Mouse (Mus musculus) CH12.LX (cell line): Measurements from ENCODE around the gene Stxbp5l. TPM values are rescaled to one million over a fixed set of nuclear protein-coding genes. Genes with fewer than 3 reads are reported as not detected.

Source experiments
- DNase-seq: peaks from one replicate; pipeline ENCODE4 v3.0.0-alpha.2; 2013; ENCODE audit errors: extremely low read depth
- H3K27ac ChIP-seq: 2 replicates; pipeline ENCODE4 v1.5.1; 2012; ENCODE audit warnings: low read depth, mild to moderate bottlenecking, control low read depth, moderate library complexity; ENCODE audit not compliant: insufficient read depth
- H3K27me3 ChIP-seq: replicated peaks from 2 replicates; pipeline ENCODE3; 2012; ENCODE audit warnings: inconsistent platforms
- H3K36me3 ChIP-seq, 2 experiments: replicated peaks in 1 of 2; 2 replicates each; pipeline versions ENCODE3 to v1.6.1; 2012; ENCODE audit warnings: inconsistent platforms in 1 of 2, low read length in 1 of 2, mild to moderate bottlenecking in 1 of 2, mixed read lengths in 1 of 2, moderate library complexity in 1 of 2; ENCODE audit not compliant: control insufficient read depth in 1 of 2, insufficient read depth in 1 of 2
- H3K4me1 ChIP-seq, 2 experiments: 2 replicates each; pipeline ENCODE4 v1.6.1; 2012; ENCODE audit warnings: inconsistent platforms in 1 of 2, moderate library complexity in 1 of 2; ENCODE audit not compliant: insufficient read depth in 2 of 2, control insufficient read depth in 1 of 2
- H3K4me2 ChIP-seq: 2 replicates; pipeline ENCODE4 v1.6.1; 2012; ENCODE audit warnings: low read depth, mild to moderate bottlenecking, control low read depth; ENCODE audit not compliant: poor library complexity, insufficient read depth, severe bottlenecking
- H3K4me3 ChIP-seq, 3 experiments: fragments of 150-350 bp in 1 of 3; sonication (generic) in 1 of 3; replicated peaks in 1 of 3; 2 replicates each; pipeline versions ENCODE3 to v1.5.1; 2011 to 2012; ENCODE audit warnings: low read depth in 2 of 3, low read length in 2 of 3, mild to moderate bottlenecking in 2 of 3, moderate library complexity in 2 of 3, control low read depth in 1 of 3, improper control_type of control experiment in 1 of 3, inconsistent platforms in 1 of 3, mixed read lengths in 1 of 3; ENCODE audit not compliant: poor library complexity in 1 of 3
- H3K79me2 ChIP-seq: replicated peaks from 2 replicates; pipeline ENCODE4 v1.6.1; 2012; ENCODE audit warnings: mild to moderate bottlenecking, moderate library complexity; ENCODE audit not compliant: control insufficient read depth, poor library complexity, insufficient read depth, severe bottlenecking; ENCODE audit errors: extremely low read depth
- H3K9ac ChIP-seq: 2 replicates; pipeline ENCODE4 v1.6.1; 2012; ENCODE audit warnings: low read depth, mild to moderate bottlenecking, control low read depth, moderate library complexity; ENCODE audit not compliant: insufficient read depth
- H3K9me3 ChIP-seq: replicated peaks from 2 replicates; pipeline ENCODE3; 2012; ENCODE audit warnings: low read length, inconsistent platforms, mixed read lengths
- BHLHE40 ChIP-seq: IDR thresholded peaks from 2 replicates; pipeline ENCODE4 v1.6.1; 2011; ENCODE audit warnings: mild to moderate bottlenecking, low read depth, low read length, improper control_type of control experiment
- E2F4 ChIP-seq: IDR thresholded peaks from 2 replicates; pipeline ENCODE4 v1.6.1; 2011; ENCODE audit warnings: low read depth, low read length, improper control_type of control experiment; ENCODE audit not compliant: insufficient replicate concordance
- EP300 ChIP-seq: IDR thresholded peaks from 2 replicates; pipeline ENCODE4 v1.6.1; 2011; ENCODE audit warnings: low read length, improper control_type of control experiment
- GABPA ChIP-seq: IDR thresholded peaks from 2 replicates; pipeline ENCODE4 v1.6.1; 2012; ENCODE audit warnings: low read depth, low read length, improper control_type of control experiment, inconsistent platforms; ENCODE audit not compliant: insufficient replicate concordance
- JUND ChIP-seq: conservative IDR thresholded peaks from 2 replicates; pipeline ENCODE4 v1.6.1; 2011; ENCODE audit warnings: low read depth, low read length, improper control_type of control experiment
- MAFK ChIP-seq: IDR thresholded peaks from 2 replicates; pipeline ENCODE4 v1.6.1; 2011; ENCODE audit warnings: low read length, improper control_type of control experiment; ENCODE audit not compliant: insufficient replicate concordance
- MEF2A ChIP-seq: IDR thresholded peaks from 2 replicates; pipeline ENCODE4 v1.6.1; 2014; ENCODE audit warnings: low read depth, mild to moderate bottlenecking, inconsistent platforms, low read length, improper control_type of control experiment, borderline replicate concordance
- NELFE ChIP-seq: IDR thresholded peaks from 2 replicates; pipeline ENCODE4 v1.6.1; 2011; ENCODE audit warnings: low read depth, low read length, improper control_type of control experiment
- PAX5 ChIP-seq: IDR thresholded peaks from 2 replicates; pipeline ENCODE4 v1.6.1; 2012; ENCODE audit warnings: low read length, inconsistent platforms, mixed read lengths
- POLR2A ChIP-seq: IDR thresholded peaks from 2 replicates; pipeline ENCODE4 v1.6.1; 2011; ENCODE audit warnings: low read depth, mild to moderate bottlenecking, improper control_type of control experiment, low read length
- RAD21 ChIP-seq: IDR thresholded peaks from 2 replicates; pipeline ENCODE4 v1.6.1; 2011; ENCODE audit warnings: low read depth, mild to moderate bottlenecking, low read length, improper control_type of control experiment, moderate library complexity
- RCOR1 ChIP-seq: conservative IDR thresholded peaks from 2 replicates; pipeline ENCODE4 v1.6.1; 2012; ENCODE audit warnings: low read depth, mild to moderate bottlenecking, inconsistent platforms, low read length, improper control_type of control experiment
- TBP ChIP-seq: conservative IDR thresholded peaks from 2 replicates; pipeline ENCODE4 v1.6.1; 2011; ENCODE audit warnings: low read depth, low read length, improper control_type of control experiment
- UBTF ChIP-seq: IDR thresholded peaks from 2 replicates; pipeline ENCODE4 v1.6.1; 2012; ENCODE audit warnings: low read depth, mild to moderate bottlenecking, inconsistent platforms, low read length, improper control_type of control experiment, moderate library complexity
- USF1 ChIP-seq: IDR thresholded peaks from 2 replicates; pipeline ENCODE4 v1.6.1; 2014; ENCODE audit warnings: low read depth, mild to moderate bottlenecking, inconsistent platforms, low read length, improper control_type of control experiment
- ZC3H11A ChIP-seq: IDR thresholded peaks from 2 replicates; pipeline ENCODE4 v1.6.1; 2012; ENCODE audit warnings: low read depth, mild to moderate bottlenecking, inconsistent platforms, low read length, improper control_type of control experiment
- ZKSCAN1 ChIP-seq: IDR thresholded peaks from 2 replicates; pipeline ENCODE4 v1.6.1; 2012; ENCODE audit warnings: low read depth, inconsistent platforms, low read length, improper control_type of control experiment, borderline replicate concordance
- ZMIZ1 ChIP-seq: IDR thresholded peaks from 2 replicates; pipeline ENCODE4 v1.6.1; 2012; ENCODE audit warnings: low read depth, mild to moderate bottlenecking, inconsistent platforms, low read length, improper control_type of control experiment
- dilution Hi-C: fragments of 300-500 bp; cut with MboI; formaldehyde crosslinking; loops from 2 replicates; pipeline ENCODE4 v1.14.3; 2020; ENCODE audit warnings: low sequenced_read_pairs; ENCODE audit not compliant: extremely low pct_unique_long_range_greater_than_20kb, extremely low pct_ligation_motif_present
- in situ Hi-C: fragments of 300-500 bp; cut with MboI; formaldehyde crosslinking; loops from 3 replicates; pipeline ENCODE4 v1.14.3; 2019; ENCODE audit warnings: low sequenced_read_pairs, low pct_ligation_motif_present, low pct_unique_long_range_greater_than_20kb, mixed read lengths
- polyA plus RNA-seq: library from polyadenylated mRNA; unstranded; fragments of >175 nt; gene quantifications from 2 replicates; pipeline ENCODE4 v1.2.1, GENCODE M21; 2012; ENCODE audit warnings: low read depth; ENCODE audit not compliant: insufficient read length
- total RNA-seq, 2 experiments: library from RNA; depleted of rRNA; stranded (reverse); fragments of 300-350 nt in 1 of 2; fragments of >200 nt in 1 of 2; gene quantifications; 2 replicates each; pipeline ENCODE4 v1.2.3; 2012 to 2014

The Stxbp5l gene
- total and polyA plus RNA-seq, 3 experiments: 0.09 to 0.24 (median 0.13) TPM

DNA sequence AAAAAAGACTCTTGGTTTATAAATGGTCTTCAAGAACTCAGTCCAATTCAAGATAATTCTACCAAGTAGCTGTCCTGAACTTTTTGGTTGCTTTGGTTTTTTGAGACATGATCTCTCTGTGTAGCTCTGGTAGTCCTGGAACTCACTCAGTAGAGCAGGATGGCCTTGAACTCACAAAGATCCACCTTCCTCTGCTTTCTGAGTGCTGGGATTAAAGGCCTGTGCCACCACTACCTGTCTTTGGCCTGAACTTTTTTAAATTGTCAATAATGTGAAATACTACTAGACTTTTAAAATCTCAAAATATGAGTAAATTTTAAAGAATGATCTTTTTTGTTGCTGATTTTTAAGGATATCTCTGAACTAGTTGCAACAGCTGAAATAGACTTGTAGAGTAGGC, 176.0 kb downstream of the Stxbp5l start:
- in situ Hi-C loops: no loop called here
- TF ChIP-seq PAX5 (no peak), POLR2A (no peak), JUND (no peak)
- H3K4me2 ChIP-seq: no peak overlapping the region

DNA sequence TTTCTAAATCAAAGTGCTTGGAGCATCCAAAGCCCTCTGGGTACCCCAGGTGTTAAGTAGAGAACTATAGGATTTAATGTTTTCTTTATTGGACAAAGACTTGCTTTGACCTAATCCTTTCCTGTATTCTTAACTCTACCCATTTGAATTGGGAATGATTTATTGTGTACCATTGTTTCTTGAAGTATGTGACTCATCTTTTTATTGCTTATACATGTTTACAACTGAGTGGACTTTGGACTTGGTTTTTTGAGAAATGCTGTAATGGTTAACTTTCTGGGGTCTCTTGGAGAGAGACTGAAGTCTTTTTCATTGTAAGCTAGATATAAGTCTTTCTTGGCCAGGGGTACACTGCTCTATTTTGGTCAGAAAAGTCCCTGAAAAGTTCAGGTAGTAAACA, 190.6 kb downstream of the Stxbp5l start:
- in situ Hi-C loops (no loop called here), dilution Hi-C loops (no loop called here)
- Histone ChIP-seq H3K4me3 (no peak overlapping the region), H3K27me3 (no peaks in the 10 kb centered on the region), H3K36me3 (no peaks in the 10 kb centered on the region), H3K9ac (no peak overlapping the region), H3K79me2 (no peaks in the 10 kb centered on the region), H3K27ac (no peak overlapping the region), H3K4me1 (no peaks in the 10 kb centered on the region), H3K9me3 (no peaks in the 10 kb centered on the region), H3K4me2 (no peak overlapping the region)
- DNase-seq: no peak
- TF ChIP-seq RAD21 (no peak), PAX5 (no peak), UBTF (no peak), RCOR1 (no peak), BHLHE40 (no peak), ZKSCAN1 (no peak), ZMIZ1 (no peak), NELFE (no peak), GABPA (no peak), ZC3H11A (no peak), USF1 (no peak), MEF2A (no peak), EP300 (no peak), E2F4 (no peak), TBP (no peak), MAFK (no peak)

More for the DNA sequence above, 176.0 kb downstream of the Stxbp5l start:
- Histone ChIP-seq H3K36me3 (no peaks in the 10 kb centered on the region), H3K4me1 (no peaks in the 10 kb centered on the region), H3K9me3 (no peaks in the 10 kb centered on the region), H3K27me3 (no peaks in the 10 kb centered on the region), H3K27ac (no peak overlapping the region), H3K4me3 (no peak overlapping the region), H3K9ac (no peak overlapping the region), H3K79me2 (no peaks in the 10 kb centered on the region)
- DNase-seq: no peak
- dilution Hi-C loops: no loop called here
